Mouse (Mus musculus): Measurements from ENCODE around the gene Rabepk. TPM values are rescaled to one million over a fixed set of nuclear protein-coding genes. Genes with fewer than 3 reads are reported as not detected.

Rabepk gene
- polyA plus RNA-seq, 1 experiment from 2014 or later, result 30.6 TPM

- peak overlapping the region; percentile 56 for H3K9ac ChIP-seq
- peak; percentile 56 for DNase-seq
- ATAC-seq (ENCODE audit: low read depth), result peak; percentile 95
Observed at GRCm38 (mm10) chr2:34739684-34740391, 59.9 kb downstream of the Rabepk start.

GRCm38 (mm10) chr2:34737911-34738310, 61.8 kb downstream of the Rabepk start:
- Histone ChIP-seq H3K9ac (0 out of 2 replicates have a peak overlapping the region, but pooled peaks have one; percentile 23), H3K27me3 (no peaks in the 10 kb centered on the region), H3K36me3 (peaks cover 24% of the 10 kb centered on the region), H3K4me3 (replicated peaks) (no peak overlapping the region), H3K4me2 (no peak overlapping the region), H3K4me1 (replicated peaks) (peaks cover 84% of the 10 kb centered on the region), H3K27ac (peak overlapping the region; percentile 74), H3K9me3 (replicated peaks) (no peaks in the 10 kb centered on the region)
- 70% methylated on average over 1 of the region's 1 CpGs for WGBS (ENCODE audit: insufficient replicate concordance)
- DNase-seq, result no peak
- ATAC-seq (ENCODE audit: low read depth), result no peak

More at GRCm38 (mm10) chr2:34739684-34740391, 59.9 kb downstream of the Rabepk start:
- Histone ChIP-seq H3K36me3 (peaks cover 28% of the 10 kb centered on the region), H3K4me3 (replicated peaks) (peak overlapping the region; percentile 10; the same call in 1 of the 2 replicates), H3K9me3 (replicated peaks) (no peaks in the 10 kb centered on the region), H3K27ac (peak overlapping the region; percentile 94), H3K4me1 (replicated peaks) (peaks cover 87% of the 10 kb centered on the region), H3K27me3 (no peaks in the 10 kb centered on the region), H3K4me2 (peak overlapping the region; percentile 52)
- 40% methylated on average over 1 of the region's 1 CpGs for WGBS (ENCODE audit: insufficient replicate concordance)

- Histone ChIP-seq H3K9ac (no peak overlapping the region), H3K9me3 (replicated peaks) (no peaks in the 10 kb centered on the region), H3K27ac (0 out of 2 replicates have a peak overlapping the region, but pooled peaks have one; percentile 24), H3K4me2 (no peak overlapping the region), H3K36me3 (peaks cover 17% of the 10 kb centered on the region), H3K4me3 (replicated peaks) (no peak overlapping the region), H3K27me3 (no peaks in the 10 kb centered on the region), H3K4me1 (replicated peaks) (peaks cover 71% of the 10 kb centered on the region)
- no peak for ATAC-seq (ENCODE audit: low read depth)
- 79% methylated on average over 1 of the region's 1 CpGs for WGBS (ENCODE audit: insufficient replicate concordance)
- no peak for DNase-seq
Observed at GRCm38 (mm10) chr2:34736626-34737025, 63.1 kb downstream of the Rabepk start.

Other genes with a start within 250 kb of the Rabepk start
- gene Gapvd1, start 44.7 kb downstream of the Rabepk start, polyA plus RNA-seq (2015; fragmentation: Nextera tagmentation; extraction: Ambion mirVana), result 75.0 and 86.9 TPM in 2 replicates
- 533 and 680 TPM in 2 replicates for gene Hspa5, start 27.9 kb downstream of the Rabepk start, polyA plus RNA-seq (2015; fragmentation: Nextera tagmentation; extraction: Ambion mirVana)
- 57.7 and 61.5 TPM in 2 replicates for gene Fbxw2, start 26.4 kb upstream of the Rabepk start, polyA plus RNA-seq (2015; fragmentation: Nextera tagmentation; extraction: Ambion mirVana)
- 0.08 TPM in 1 of 2 replicates, not detected in the other for gene Gm34653, start 33.1 kb upstream of the Rabepk start, polyA plus RNA-seq (2015; fragmentation: Nextera tagmentation; extraction: Ambion mirVana)
- gene Cutal, start 74.5 kb upstream of the Rabepk start, polyA plus RNA-seq (2015; fragmentation: Nextera tagmentation; extraction: Ambion mirVana), result 3.4 and 4.4 TPM in 2 replicates
- 93.6 and 106 TPM in 2 replicates for gene Psmd5, start 75.1 kb upstream of the Rabepk start, polyA plus RNA-seq (2015; fragmentation: Nextera tagmentation; extraction: Ambion mirVana)
- gene Phf19, start 114.1 kb upstream of the Rabepk start, polyA plus RNA-seq (2015; fragmentation: Nextera tagmentation; extraction: Ambion mirVana), result 2.3 and 3.0 TPM in 2 replicates
- gene Traf1, start 161.9 kb upstream of the Rabepk start, polyA plus RNA-seq (2015; fragmentation: Nextera tagmentation; extraction: Ambion mirVana), result 0.14 and 0.15 TPM in 2 replicates